Mouse (Mus musculus) MEL (cell line): Measurements from ENCODE around the gene Slc39a1. TPM values are rescaled to one million over a fixed set of nuclear protein-coding genes. Genes with fewer than 3 reads are reported as not detected.
A peak's percentile ranks its signal among the peaks of the same experiment; 100 is the strongest.

ENCODE experiments used
- DNase-seq: peaks from one replicate; pipeline ENCODE4 v3.0.0; 2011; ENCODE audit warnings: low read depth, low spot score
- H3K27ac ChIP-seq: 2 replicates; pipeline ENCODE4 v1.5.1; 2012; ENCODE audit warnings: low read depth, mild to moderate bottlenecking, control low read depth, low read length, moderate library complexity; ENCODE audit not compliant: control insufficient read depth
- H3K27me3 ChIP-seq, 2 experiments: fragments of 150-350 bp in 1 of 2; sonication (generic) in 1 of 2; 2 replicates each; pipeline ENCODE4 v1.6.1; 2012; ENCODE audit warnings: low read length in 2 of 2, mild to moderate bottlenecking in 2 of 2, improper control_type of control experiment in 1 of 2, moderate library complexity in 1 of 2; ENCODE audit not compliant: insufficient read depth in 2 of 2, control insufficient read depth in 1 of 2
- H3K36me3 ChIP-seq, 2 experiments: 2 replicates each; pipeline ENCODE4 v1.6.1; 2012 to 2014; ENCODE audit warnings: low read length in 2 of 2, improper control_type of control experiment in 1 of 2, inconsistent platforms in 1 of 2, mild to moderate bottlenecking in 1 of 2; ENCODE audit not compliant: insufficient read depth in 2 of 2, control insufficient read depth in 1 of 2
- H3K4me1 ChIP-seq, 2 experiments: fragments of 150-350 bp in 1 of 2; sonication (generic) in 1 of 2; 2 replicates each; pipeline ENCODE4 v1.6.1; 2012; ENCODE audit warnings: low read length in 2 of 2, improper control_type of control experiment in 1 of 2, mild to moderate bottlenecking in 1 of 2; ENCODE audit not compliant: insufficient read depth in 2 of 2, control insufficient read depth in 1 of 2
- H3K4me3 ChIP-seq, 2 experiments: fragments of 150-350 bp in 1 of 2; sonication (generic) in 1 of 2; 2 replicates each; pipeline ENCODE4 v1.5.1; 2012; ENCODE audit warnings: low read depth in 2 of 2, low read length in 2 of 2, mild to moderate bottlenecking in 2 of 2, moderate library complexity in 2 of 2, control low read depth in 1 of 2, improper control_type of control experiment in 1 of 2; ENCODE audit not compliant: control insufficient read depth in 1 of 2, insufficient read depth in 1 of 2
- H3K79me2 ChIP-seq: 2 replicates; pipeline ENCODE4 v1.6.1; 2012; ENCODE audit warnings: mild to moderate bottlenecking, low read length, moderate library complexity; ENCODE audit not compliant: control insufficient read depth, poor library complexity, insufficient read depth
- H3K9ac ChIP-seq: 2 replicates; pipeline ENCODE4 v1.6.1; 2012; ENCODE audit warnings: low read depth, mild to moderate bottlenecking, control low read depth, low read length, moderate library complexity; ENCODE audit not compliant: control insufficient read depth, poor library complexity, severe bottlenecking
- H3K9me3 ChIP-seq: fragments of 150-350 bp; sonication (generic); replicated peaks from 2 replicates; pipeline ENCODE4 v1.6.1; 2012; ENCODE audit warnings: mild to moderate bottlenecking, low read length, improper control_type of control experiment, moderate library complexity; ENCODE audit not compliant: insufficient read depth
- BHLHE40 ChIP-seq: IDR thresholded peaks from 2 replicates; pipeline ENCODE4 v1.6.1; 2012; ENCODE audit warnings: low read depth, mild to moderate bottlenecking, inconsistent platforms, low read length, improper control_type of control experiment, borderline replicate concordance
- CHD1 ChIP-seq: IDR thresholded peaks from 2 replicates; pipeline ENCODE4 v1.6.1; 2012; ENCODE audit warnings: low read depth, mild to moderate bottlenecking, inconsistent platforms, low read length, improper control_type of control experiment
- CHD2 ChIP-seq: IDR thresholded peaks from 2 replicates; pipeline ENCODE4 v1.6.1; 2011; ENCODE audit warnings: low read length, improper control_type of control experiment
- CTCF ChIP-seq, 3 experiments: IDR thresholded peaks in 2 of 3; conservative IDR thresholded peaks in 1 of 3; 2 replicates each; pipeline ENCODE4 v1.5.1; 2011 to 2012; ENCODE audit warnings: low read length in 3 of 3, low read depth in 2 of 3, mild to moderate bottlenecking in 2 of 3, improper control_type of control experiment in 1 of 3, inconsistent platforms in 1 of 3, mixed read lengths in 1 of 3, moderate library complexity in 1 of 3; ENCODE audit not compliant: control insufficient read depth in 1 of 3, insufficient read depth in 1 of 3, poor library complexity in 1 of 3, severe bottlenecking in 1 of 3
- E2F4 ChIP-seq: IDR thresholded peaks from 2 replicates; pipeline ENCODE4 v1.6.1; 2011; ENCODE audit warnings: low read depth, low read length, improper control_type of control experiment, borderline replicate concordance
- ELF1 ChIP-seq: IDR thresholded peaks from 2 replicates; pipeline ENCODE4 v1.6.1; 2014; ENCODE audit warnings: low read depth, mild to moderate bottlenecking, inconsistent platforms, low read length, improper control_type of control experiment, moderate library complexity
- EP300 ChIP-seq, 2 experiments: IDR thresholded peaks; 2 replicates each; pipeline ENCODE4 v1.6.1; 2011; ENCODE audit warnings: improper control_type of control experiment in 2 of 2, low read length in 2 of 2, low read depth in 1 of 2, mild to moderate bottlenecking in 1 of 2
- ETS1 ChIP-seq: IDR thresholded peaks from 2 replicates; pipeline ENCODE4 v1.6.1; 2012; ENCODE audit warnings: low read depth, mild to moderate bottlenecking, inconsistent platforms, low read length, improper control_type of control experiment, moderate library complexity
- GABPA ChIP-seq: IDR thresholded peaks from 2 replicates; pipeline ENCODE4 v1.6.1; 2012; ENCODE audit warnings: low read depth, mild to moderate bottlenecking, inconsistent platforms, low read length, improper control_type of control experiment, moderate library complexity
- GATA1 ChIP-seq: IDR thresholded peaks from 2 replicates; pipeline ENCODE4 v1.6.1; 2011; ENCODE audit warnings: low read depth, low read length, improper control_type of control experiment
- HCFC1 ChIP-seq: IDR thresholded peaks from 2 replicates; pipeline ENCODE4 v1.6.1; 2012; ENCODE audit warnings: low read depth, mild to moderate bottlenecking, inconsistent platforms, low read length, improper control_type of control experiment, moderate library complexity
- KAT2A ChIP-seq: conservative IDR thresholded peaks from 2 replicates; pipeline ENCODE4 v1.6.1; 2012; ENCODE audit warnings: low read depth, low read length, improper control_type of control experiment, inconsistent platforms
- MAFK ChIP-seq: IDR thresholded peaks from 2 replicates; pipeline ENCODE4 v1.6.1; 2011; ENCODE audit warnings: low read depth, mild to moderate bottlenecking, low read length, improper control_type of control experiment, borderline replicate concordance
- MAX ChIP-seq: IDR thresholded peaks from 2 replicates; pipeline ENCODE4 v1.6.1; 2011; ENCODE audit warnings: low read length, improper control_type of control experiment
- MEF2A ChIP-seq: IDR thresholded peaks from 2 replicates; pipeline ENCODE4 v1.6.1; 2014; ENCODE audit warnings: low read depth, mild to moderate bottlenecking, inconsistent platforms, low read length, improper control_type of control experiment; ENCODE audit not compliant: poor library complexity, insufficient replicate concordance, severe bottlenecking; ENCODE audit errors: extremely low read depth
- MXI1 ChIP-seq: IDR thresholded peaks from 2 replicates; pipeline ENCODE4 v1.6.1; 2011; ENCODE audit warnings: mild to moderate bottlenecking, low read depth, low read length, improper control_type of control experiment
- NELFE ChIP-seq: IDR thresholded peaks from 2 replicates; pipeline ENCODE4 v1.6.1; 2011; ENCODE audit warnings: low read depth, low read length, improper control_type of control experiment
- NRF1 ChIP-seq: IDR thresholded peaks from 2 replicates; pipeline ENCODE4 v1.6.1; 2014; ENCODE audit warnings: low read depth, mild to moderate bottlenecking, inconsistent platforms, low read length, improper control_type of control experiment, moderate library complexity; ENCODE audit not compliant: poor library complexity, insufficient read depth, severe bottlenecking
- POLR2A ChIP-seq, 2 experiments: IDR thresholded peaks; 2 replicates each; pipeline ENCODE4 v1.6.1; 2011 to 2012; ENCODE audit warnings: low read length in 2 of 2, mild to moderate bottlenecking in 2 of 2, control low read depth in 1 of 2, improper control_type of control experiment in 1 of 2, low read depth in 1 of 2, moderate library complexity in 1 of 2; ENCODE audit not compliant: control insufficient read depth in 1 of 2, insufficient read depth in 1 of 2, poor library complexity in 1 of 2
- POLR2AphosphoS2 ChIP-seq: IDR thresholded peaks from 2 replicates; pipeline ENCODE4 v1.6.1; 2011; ENCODE audit warnings: low read length, improper control_type of control experiment
- POLR2AphosphoS5 ChIP-seq: IDR thresholded peaks from 2 replicates; pipeline ENCODE4 v1.6.1; 2012; ENCODE audit warnings: low read depth, borderline replicate concordance, mild to moderate bottlenecking, inconsistent platforms, low read length, moderate library complexity, mixed read lengths
- RCOR1 ChIP-seq: IDR thresholded peaks from 2 replicates; pipeline ENCODE4 v1.6.1; 2012; ENCODE audit warnings: low read depth, mild to moderate bottlenecking, inconsistent platforms, low read length, improper control_type of control experiment
- SIN3A ChIP-seq: IDR thresholded peaks from 2 replicates; pipeline ENCODE4 v1.6.1; 2012; ENCODE audit warnings: low read length, improper control_type of control experiment, inconsistent platforms
- TAL1 ChIP-seq: IDR thresholded peaks from 2 replicates; pipeline ENCODE4 v1.6.1; 2012; ENCODE audit warnings: mild to moderate bottlenecking, inconsistent platforms, low read length, moderate library complexity, mixed read lengths
- TBP ChIP-seq: IDR thresholded peaks from 2 replicates; pipeline ENCODE4 v1.8.0; 2011; ENCODE audit warnings: low read depth, low read length, improper control_type of control experiment
- TCF12 ChIP-seq: IDR thresholded peaks from 2 replicates; pipeline ENCODE4 v1.6.1; 2014; ENCODE audit warnings: low read depth, mild to moderate bottlenecking, inconsistent platforms, low read length, improper control_type of control experiment, moderate library complexity
- USF2 ChIP-seq, 2 experiments: IDR thresholded peaks; 2 replicates each; pipeline ENCODE4 v1.6.1; 2011 to 2012; ENCODE audit warnings: improper control_type of control experiment in 2 of 2, low read length in 2 of 2, borderline replicate concordance in 1 of 2, inconsistent platforms in 1 of 2, low read depth in 1 of 2, mild to moderate bottlenecking in 1 of 2; ENCODE audit not compliant: insufficient read depth in 1 of 2
- ZC3H11A ChIP-seq: IDR thresholded peaks from 2 replicates; pipeline ENCODE4 v1.6.1; 2012; ENCODE audit warnings: low read depth, mild to moderate bottlenecking, inconsistent platforms, low read length, improper control_type of control experiment
- ZKSCAN1 ChIP-seq: IDR thresholded peaks from 2 replicates; pipeline ENCODE4 v1.6.1; 2012; ENCODE audit warnings: low read depth, mild to moderate bottlenecking, inconsistent platforms, low read length, improper control_type of control experiment, moderate library complexity
- ZNF384 ChIP-seq: IDR thresholded peaks from 2 replicates; pipeline ENCODE4 v1.6.1; 2012; ENCODE audit warnings: low read depth, mild to moderate bottlenecking, inconsistent platforms, low read length, improper control_type of control experiment
- polyA plus RNA-seq, 2 experiments: library from polyadenylated mRNA; stranded (reverse) in 1 of 2; unstranded in 1 of 2; fragments of >175 nt in 1 of 2; fragments of >200 nt in 1 of 2; gene quantifications; 2 replicates each; pipeline versions ENCODE4 v1.2.1 to v1.2.4; 2012; ENCODE audit warnings: low replicate concordance in 2 of 2, low read depth in 1 of 2; ENCODE audit not compliant: insufficient read length in 2 of 2, insufficient read depth in 1 of 2, missing spikeins in 1 of 2
- total RNA-seq: library from RNA; depleted of rRNA; stranded (reverse); fragments of 300-350 nt; gene quantifications from 2 replicates; pipeline ENCODE4 v1.2.3, GENCODE M21; 2012

The Slc39a1 gene
- total and polyA plus RNA-seq, 3 experiments: 58.5 to 80.5 (median 61.7) TPM

GRCm38 (mm10) chr3:90294064-90294440, 46.1 kb downstream of the Slc39a1 start:
- peak overlapping the region; percentile 99 for H3K4me3 ChIP-seq
- H3K9ac ChIP-seq: peak overlapping the region; percentile 98
- H3K4me1 ChIP-seq: peaks cover 15 to 16% of the 10 kb centered on the region in 2 experiments
- no peaks in the 10 kb centered on the region for H3K9me3 ChIP-seq
- TF ChIP-seq KAT2A: peak; percentile 25; the same call in 1 of the 2 replicates
- TF ChIP-seq NELFE: no peak; the same call in 1 of the 2 replicates
- TF ChIP-seq GABPA: no peak
- TF ChIP-seq MXI1: peak; percentile 18
- no peak for TF ChIP-seq CHD2
- TF ChIP-seq POLR2AphosphoS2: no peak
- TF ChIP-seq ZKSCAN1: no peak
- no peak for TF ChIP-seq HCFC1
- TF ChIP-seq TAL1: no peak
- TF ChIP-seq GATA1: no peak
- no peak for TF ChIP-seq ETS1
- TF ChIP-seq POLR2A (IDR thresholded peaks at IDR 0.05; ENCODE audit: control insufficient read depth in 1 of 2, insufficient read depth in 1 of 2, low read depth in 1 of 2, low read length in 2 of 2, poor library complexity in 1 of 2): no peak
- TF ChIP-seq POLR2AphosphoS5: no peak
- 0 out of 4 replicates have a peak, but pooled peaks of 1 of the 2 experiments have one; percentile 17 for TF ChIP-seq EP300 (IDR thresholded peaks at IDR 0.05; ENCODE audit: low read depth in 1 of 2, low read length in 2 of 2)
- TF ChIP-seq BHLHE40: no peak
- 0 out of 2 replicates have a peak, but pooled peaks have one; percentile 65 for TF ChIP-seq CHD1
- no peak for TF ChIP-seq ZNF384
- no peak for TF ChIP-seq MEF2A
- no peak for TF ChIP-seq TCF12
- peaks cover 55% of the 10 kb centered on the region for H3K79me2 ChIP-seq
- H3K27ac ChIP-seq: peak overlapping the region; percentile 91
- DNase-seq: peak; percentile 64
- peaks cover 2 to 47% of the 10 kb centered on the region in 2 experiments; a peak in 3 of 4 replicates for H3K36me3 ChIP-seq
- no peaks in the 10 kb centered on the region for H3K27me3 ChIP-seq

- Histone ChIP-seq H3K27me3 (no peaks in the 10 kb centered on the region), H3K4me1 (peaks cover 15 to 21% of the 10 kb centered on the region in 2 experiments), H3K9ac (peak overlapping the region; percentile 98), H3K4me3 (peak overlapping the region; percentile 99; a peak in 3 of 4 replicates), H3K36me3 (peaks cover 2 to 52% of the 10 kb centered on the region in 2 experiments; a peak in 3 of 4 replicates), H3K9me3 (no peaks in the 10 kb centered on the region), H3K79me2 (peaks cover 60% of the 10 kb centered on the region), H3K27ac (peak overlapping the region; percentile 91; the same call in 1 of the 2 replicates)
- DNase-seq: peak; percentile 53
- no peak for TF ChIP-seq ZKSCAN1
- TF ChIP-seq RCOR1: peak; percentile 78
- TF ChIP-seq ZC3H11A: no peak
- TF ChIP-seq ZNF384: no peak
- 0 out of 2 replicates have a peak, but pooled peaks have one; percentile 16 for TF ChIP-seq ETS1
- TF ChIP-seq CTCF (IDR thresholded peaks at IDR 0.05 in 2 of 3, conservative IDR thresholded peaks at IDR 0.05 in 1 of 3; ENCODE audit: control insufficient read depth in 1 of 3, insufficient read depth in 1 of 3, low read depth in 2 of 3, low read length in 3 of 3, poor library complexity in 1 of 3, severe bottlenecking in 1 of 3): no peak
- TF ChIP-seq MAX: no peak
- TF ChIP-seq ELF1: no peak
- no peak for TF ChIP-seq MAFK
- no peak for TF ChIP-seq KAT2A
- peak; percentile 64; the same call in 1 of the 2 replicates for TF ChIP-seq TCF12
- no peak for TF ChIP-seq USF2 (IDR thresholded peaks at IDR 0.05; ENCODE audit: borderline replicate concordance in 1 of 2, insufficient read depth in 1 of 2, low read depth in 1 of 2, low read length in 2 of 2)
- no peak for TF ChIP-seq TBP
- TF ChIP-seq EP300 (IDR thresholded peaks at IDR 0.05; ENCODE audit: low read depth in 1 of 2, low read length in 2 of 2): peak; percentile 56 to 62
- TF ChIP-seq E2F4: no peak
- TF ChIP-seq NRF1: no peak
- TF ChIP-seq SIN3A: 0 out of 2 replicates have a peak, but pooled peaks have one; percentile 12
- TF ChIP-seq CHD1: no peak
- no peak for TF ChIP-seq NELFE
- TF ChIP-seq BHLHE40: no peak
- TF ChIP-seq MEF2A: no peak
Observed at GRCm38 (mm10) chr3:90294651-90295050, 46.7 kb downstream of the Slc39a1 start.
